Mouse (Mus musculus) heart, embryonic 12.5 days (tissue): Measurements from ENCODE around the gene Scrn2. TPM values are rescaled to one million over a fixed set of nuclear protein-coding genes. Genes with fewer than 3 reads are reported as not detected.

Experiments
- ATAC-seq: fragments of 200-750 bp; cut with Nextera tagmentation; 2 replicates; pipeline ENCODE4 v1.8.0; 2017; ENCODE audit warnings: moderate TSS enrichment, moderate library complexity; ENCODE audit not compliant: insufficient number of reproducible peaks, low FRiP score
- H3K27ac ChIP-seq: fragments of 300-500 bp; sonication (generic); 2 replicates; pipeline ENCODE4 v1.5.1; 2016; ENCODE audit warnings: mild to moderate bottlenecking, moderate library complexity; ENCODE audit not compliant: poor library complexity, severe bottlenecking
- H3K27me3 ChIP-seq: fragments of 300-500 bp; sonication (generic); replicated peaks from 2 replicates; pipeline ENCODE4 v1.6.1; 2016; ENCODE audit warnings: mild to moderate bottlenecking, moderate library complexity
- H3K36me3 ChIP-seq: fragments of 300-500 bp; sonication (generic); 2 replicates; pipeline ENCODE4 v1.6.1; 2016; ENCODE audit warnings: mild to moderate bottlenecking, moderate library complexity
- H3K4me1 ChIP-seq: fragments of 300-500 bp; sonication (generic); replicated peaks from 2 replicates; pipeline ENCODE4 v1.6.1; 2016; ENCODE audit warnings: mild to moderate bottlenecking
- H3K4me2 ChIP-seq: fragments of 300-500 bp; sonication (generic); 2 replicates; pipeline ENCODE4 v1.6.1; 2016; ENCODE audit warnings: mild to moderate bottlenecking, moderate library complexity
- H3K4me3 ChIP-seq: fragments of 300-500 bp; sonication (generic); 2 replicates; pipeline ENCODE4 v1.5.1; 2016; ENCODE audit warnings: mild to moderate bottlenecking
- H3K9ac ChIP-seq: fragments of 300-500 bp; sonication (generic); 2 replicates; pipeline ENCODE4 v1.6.1; 2016; ENCODE audit warnings: mild to moderate bottlenecking, moderate library complexity
- H3K9me3 ChIP-seq: fragments of 300-500 bp; sonication (generic); replicated peaks from 2 replicates; pipeline ENCODE4 v1.6.1; 2016; ENCODE audit warnings: mild to moderate bottlenecking, moderate library complexity
- WGBS: fragments of 180-500 bp; shearing (Covaris S2); methylation state at CpG from one replicate; pipeline ENCODE4 v1.1.7; 2016; 5-methylcytosine and 5-hydroxymethylcytosine counted together
- polyA plus RNA-seq: library from polyadenylated mRNA; unstranded; fragments of >200 nt; fragmentation: Nextera tagmentation; extraction: Ambion mirVana; gene quantifications from 2 replicates; pipeline ENCODE4 v1.2.1, GENCODE M21; 2016

Scrn2 gene
- polyA plus RNA-seq, 1 experiment from 2014 or later, result 17.0 TPM

GRCm38 (mm10) chr11:97063274-97063920 is 33.7 kb downstream of the Scrn2 start:
- H3K4me2 ChIP-seq, result no peak overlapping the region
- peaks cover 67% of the 10 kb centered on the region for H3K36me3 ChIP-seq
- H3K4me3 ChIP-seq, result no peak overlapping the region
- no peak for ATAC-seq
- 48% methylated on average over 9 of the region's 9 CpGs for WGBS
- peak overlapping the region; percentile 55; the same call in 1 of the 2 replicates for H3K27ac ChIP-seq
- H3K27me3 ChIP-seq, result no peaks in the 10 kb centered on the region
- H3K4me1 ChIP-seq, result peaks cover 15% of the 10 kb centered on the region
- H3K9ac ChIP-seq, result no peak overlapping the region
- H3K9me3 ChIP-seq, result no peaks in the 10 kb centered on the region

GRCm38 (mm10) chr11:97063921-97064295 is 34.2 kb downstream of the Scrn2 start:
- 81% methylated on average over 3 of the region's 3 CpGs for WGBS
- no peak for ATAC-seq
- Histone ChIP-seq H3K4me3 (no peak overlapping the region), H3K9me3 (no peaks in the 10 kb centered on the region), H3K9ac (no peak overlapping the region), H3K36me3 (peaks cover 69% of the 10 kb centered on the region), H3K4me2 (no peak overlapping the region), H3K27ac (0 out of 2 replicates have a peak overlapping the region, but pooled peaks have one; percentile 55), H3K4me1 (peaks cover 15% of the 10 kb centered on the region), H3K27me3 (no peaks in the 10 kb centered on the region)

- H3K9me3 ChIP-seq, result no peaks in the 10 kb centered on the region
- H3K9ac ChIP-seq, result 0 out of 2 replicates have a peak overlapping the region, but pooled peaks have one; percentile 9
- WGBS, result 70% methylated on average over 12 of the region's 12 CpGs
- H3K27ac ChIP-seq, result no peak overlapping the region
- ATAC-seq, result no peak
- H3K4me3 ChIP-seq, result no peak overlapping the region
- H3K4me2 ChIP-seq, result no peak overlapping the region
- no peaks in the 10 kb centered on the region for H3K27me3 ChIP-seq
- H3K4me1 ChIP-seq, result peaks cover 16% of the 10 kb centered on the region
- peaks cover 51% of the 10 kb centered on the region for H3K36me3 ChIP-seq
These were observed 36.0 kb downstream of the Scrn2 start for GRCm38 (mm10) chr11:97065538-97066295.

GRCm38 (mm10) chr11:97066656-97067360 is 37.1 kb downstream of the Scrn2 start:
- Histone ChIP-seq H3K4me1 (peaks cover 24% of the 10 kb centered on the region), H3K9me3 (no peaks in the 10 kb centered on the region), H3K4me2 (no peak overlapping the region), H3K27ac (no peak overlapping the region), H3K27me3 (no peaks in the 10 kb centered on the region), H3K4me3 (no peak overlapping the region), H3K9ac (no peak overlapping the region), H3K36me3 (peaks cover 41% of the 10 kb centered on the region)
- no peak for ATAC-seq
- WGBS, result 46% methylated on average over 22 of the region's 22 CpGs

- H3K27me3 ChIP-seq, result no peaks in the 10 kb centered on the region
- no peak overlapping the region for H3K4me2 ChIP-seq
- H3K9ac ChIP-seq, result no peak overlapping the region
- no peak overlapping the region for H3K27ac ChIP-seq
- H3K4me1 ChIP-seq, result peaks cover 21% of the 10 kb centered on the region
- 55% methylated on average over 1 of the region's 1 CpGs for WGBS
- peaks cover 31% of the 10 kb centered on the region for H3K36me3 ChIP-seq
- H3K4me3 ChIP-seq, result no peak overlapping the region
- ATAC-seq, result no peak
- no peaks in the 10 kb centered on the region for H3K9me3 ChIP-seq
These were observed 39.6 kb downstream of the Scrn2 start for GRCm38 (mm10) chr11:97069333-97069732.

- H3K27me3 ChIP-seq, result no peaks in the 10 kb centered on the region
- no peak overlapping the region for H3K27ac ChIP-seq
- H3K4me1 ChIP-seq, result peaks cover 21% of the 10 kb centered on the region
- ATAC-seq, result no peak
- H3K4me2 ChIP-seq, result no peak overlapping the region
- H3K9me3 ChIP-seq, result no peaks in the 10 kb centered on the region
- H3K36me3 ChIP-seq, result peaks cover 29% of the 10 kb centered on the region
- no peak overlapping the region for H3K9ac ChIP-seq
- WGBS, result 79% methylated on average over 2 of the region's 2 CpGs
- H3K4me3 ChIP-seq, result no peak overlapping the region
These were observed 40.0 kb downstream of the Scrn2 start for GRCm38 (mm10) chr11:97069770-97070169.

- WGBS, result 51% methylated on average over 1 of the region's 1 CpGs
- H3K27me3 ChIP-seq, result no peaks in the 10 kb centered on the region
- peak; percentile 41; the same call in 1 of the 2 replicates for ATAC-seq
- H3K9me3 ChIP-seq, result no peaks in the 10 kb centered on the region
- no peak overlapping the region for H3K4me3 ChIP-seq
- peaks cover 23% of the 10 kb centered on the region for H3K36me3 ChIP-seq
- H3K9ac ChIP-seq, result no peak overlapping the region
- H3K4me2 ChIP-seq, result no peak overlapping the region
- H3K27ac ChIP-seq, result peak overlapping the region; percentile 68; the same call in 1 of the 2 replicates
- H3K4me1 ChIP-seq, result peaks cover 14% of the 10 kb centered on the region
These were observed 41.4 kb downstream of the Scrn2 start for GRCm38 (mm10) chr11:97071129-97071528.

- Histone ChIP-seq H3K27me3 (no peaks in the 10 kb centered on the region), H3K4me1 (peaks cover 10% of the 10 kb centered on the region), H3K9me3 (no peaks in the 10 kb centered on the region), H3K4me2 (no peak overlapping the region), H3K27ac (no peak overlapping the region), H3K4me3 (no peak overlapping the region), H3K36me3 (peaks cover 12% of the 10 kb centered on the region), H3K9ac (no peak overlapping the region)
- WGBS, result 24% methylated on average over 3 of the region's 3 CpGs
- ATAC-seq, result no peak
These were observed 42.8 kb downstream of the Scrn2 start for GRCm38 (mm10) chr11:97072533-97072932.

- Histone ChIP-seq H3K4me2 (no peak overlapping the region), H3K4me1 (peaks cover 10% of the 10 kb centered on the region), H3K27ac (no peak overlapping the region), H3K36me3 (no peaks in the 10 kb centered on the region), H3K9ac (no peak overlapping the region), H3K9me3 (no peaks in the 10 kb centered on the region), H3K27me3 (no peaks in the 10 kb centered on the region), H3K4me3 (no peak overlapping the region)
- WGBS, result 58% methylated on average over 8 of the region's 8 CpGs
- no peak for ATAC-seq
These were observed 44.5 kb downstream of the Scrn2 start for GRCm38 (mm10) chr11:97074235-97074634.

- Histone ChIP-seq H3K4me3 (no peak overlapping the region), H3K36me3 (no peaks in the 10 kb centered on the region), H3K4me2 (no peak overlapping the region), H3K9ac (no peak overlapping the region), H3K27me3 (peaks cover 16% of the 10 kb centered on the region; the same call in 1 of the 2 replicates), H3K27ac (no peak overlapping the region), H3K4me1 (peaks cover 8% of the 10 kb centered on the region), H3K9me3 (peaks cover 4% of the 10 kb centered on the region; the same call in 1 of the 2 replicates)
- no peak for ATAC-seq
- 38% methylated on average over 4 of the region's 4 CpGs for WGBS
These were observed 49.0 kb downstream of the Scrn2 start for GRCm38 (mm10) chr11:97078751-97079150.

GRCm38 (mm10) chr11:97080291-97080690 is 50.6 kb downstream of the Scrn2 start:
- H3K4me1 ChIP-seq, result peaks cover 11% of the 10 kb centered on the region
- peaks cover 4% of the 10 kb centered on the region; the same call in 1 of the 2 replicates for H3K9me3 ChIP-seq
- H3K9ac ChIP-seq, result no peak overlapping the region
- H3K36me3 ChIP-seq, result no peaks in the 10 kb centered on the region
- H3K4me3 ChIP-seq, result no peak overlapping the region
- ATAC-seq, result no peak
- no peak overlapping the region for H3K4me2 ChIP-seq
- H3K27me3 ChIP-seq, result peaks cover 30% of the 10 kb centered on the region
- no peak overlapping the region for H3K27ac ChIP-seq
- 16% methylated on average over 9 of the region's 9 CpGs for WGBS
